Mouse (Mus musculus): ENCODE measurements at regions not wholly inside any gene's neighbourhood (a gene's known extent, or its start where the extent isn't known, plus 50 kb on each side); places are given as distances from the start of the nearest gene placed in this dataset.

DNA sequence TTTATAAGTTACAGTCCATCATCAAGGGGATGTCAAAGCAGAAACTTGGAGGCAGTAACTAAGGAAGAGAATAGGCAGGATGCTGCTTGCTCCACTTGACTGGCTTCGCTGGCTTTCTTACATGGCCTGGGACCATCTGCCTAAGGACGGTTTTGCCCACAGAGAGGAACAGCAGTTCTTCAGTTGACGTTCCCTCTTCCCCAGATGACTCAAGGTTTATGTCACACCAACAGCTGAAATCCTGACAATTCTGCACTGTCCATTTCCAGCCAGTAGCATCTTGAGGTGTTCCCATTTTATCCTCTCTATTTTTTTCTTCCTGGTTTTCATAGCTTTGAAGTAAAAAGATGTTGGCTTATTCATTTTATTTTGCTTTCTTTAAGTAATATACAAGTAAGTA lies 391.8 kb downstream of the Tshz3 start:
- no peak for DNase-seq (ENCODE audit: extremely low read depth, low read depth, low spot score)

DNA sequence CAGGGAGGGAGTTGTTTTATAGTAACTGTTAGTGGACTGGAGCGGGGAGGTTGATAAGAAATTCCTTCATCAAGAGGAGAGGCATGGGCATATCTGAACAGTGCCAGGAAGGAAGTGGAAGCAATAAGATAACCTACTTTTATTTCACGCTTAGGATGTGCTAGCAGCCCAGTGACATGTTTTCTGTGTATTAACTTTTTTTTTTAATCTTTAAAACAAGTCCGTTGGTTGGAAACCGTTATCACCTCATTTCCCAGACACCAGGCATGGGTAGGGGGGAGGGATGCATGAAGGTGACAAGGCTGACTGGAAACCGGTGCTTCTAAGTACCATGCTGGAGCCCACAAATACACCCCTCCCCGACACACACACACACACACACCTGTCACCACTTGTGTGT lies 394.7 kb downstream of the Tshz3 start:
- no peak for DNase-seq (ENCODE audit: extremely low read depth, low read depth, low spot score)

DNA sequence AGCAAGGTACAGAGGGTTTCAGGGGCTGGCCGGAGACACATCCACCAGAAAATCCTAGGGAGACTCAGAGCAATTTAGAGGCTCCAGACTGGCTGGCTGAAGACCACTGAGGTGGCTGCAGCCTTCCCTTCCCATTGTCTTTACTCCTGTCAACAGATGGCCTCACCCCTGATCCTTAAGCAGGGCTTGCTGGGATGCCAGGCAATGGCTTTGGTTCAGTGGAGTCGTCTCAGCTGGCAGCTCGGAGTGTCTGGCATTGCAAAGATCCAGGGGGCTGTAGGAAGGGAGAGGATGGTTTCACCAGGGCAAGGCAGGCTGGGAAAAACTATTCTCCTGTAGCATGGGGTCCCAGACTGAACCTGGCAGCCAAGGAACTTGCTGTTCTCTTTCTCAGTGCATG lies 395.8 kb downstream of the Tshz3 start:
- no peak for DNase-seq (ENCODE audit: extremely low read depth, low read depth, low spot score)

DNA sequence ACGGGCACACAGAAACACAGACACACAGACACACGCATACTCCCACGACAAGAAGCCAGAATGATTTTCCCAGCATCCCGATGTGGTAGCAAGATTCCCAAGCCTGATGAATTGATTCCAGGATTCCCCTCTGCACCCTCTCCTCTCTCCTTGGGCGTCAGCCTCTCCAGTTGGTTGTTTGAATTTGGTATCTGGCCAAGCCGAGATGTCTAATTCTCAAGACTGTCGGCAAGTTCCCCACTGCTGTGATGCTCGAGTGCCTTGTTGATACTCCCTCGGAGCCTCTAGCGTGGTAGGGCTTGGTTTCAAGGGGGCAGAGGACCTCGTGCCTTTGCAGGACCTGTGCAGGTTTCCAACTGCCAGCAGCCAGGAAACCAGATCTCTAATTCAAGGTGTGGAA lies 397.9 kb downstream of the Tshz3 start:
- no peak for DNase-seq (ENCODE audit: extremely low read depth, low read depth, low spot score)

DNA sequence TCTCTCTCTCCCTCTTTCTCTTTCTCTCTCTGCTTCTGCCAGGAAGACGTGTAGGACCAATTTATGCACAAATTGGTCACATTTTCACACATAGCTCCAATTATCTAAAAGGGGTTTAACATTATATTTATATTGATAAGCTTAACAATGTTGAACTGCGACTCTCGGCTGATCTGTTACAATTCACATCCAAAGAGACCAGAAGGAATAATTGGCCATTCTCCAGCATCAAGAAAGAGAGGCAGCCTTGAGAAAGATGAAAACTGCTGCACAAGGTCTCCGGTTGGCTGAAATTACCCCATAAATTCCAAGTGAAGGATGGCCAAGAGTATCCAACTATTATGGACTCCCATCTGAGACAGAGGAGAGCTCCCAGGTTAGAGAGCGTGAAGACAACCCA lies 398.4 kb downstream of the Tshz3 start:
- no peak for DNase-seq (ENCODE audit: extremely low read depth, low read depth, low spot score)

DNA sequence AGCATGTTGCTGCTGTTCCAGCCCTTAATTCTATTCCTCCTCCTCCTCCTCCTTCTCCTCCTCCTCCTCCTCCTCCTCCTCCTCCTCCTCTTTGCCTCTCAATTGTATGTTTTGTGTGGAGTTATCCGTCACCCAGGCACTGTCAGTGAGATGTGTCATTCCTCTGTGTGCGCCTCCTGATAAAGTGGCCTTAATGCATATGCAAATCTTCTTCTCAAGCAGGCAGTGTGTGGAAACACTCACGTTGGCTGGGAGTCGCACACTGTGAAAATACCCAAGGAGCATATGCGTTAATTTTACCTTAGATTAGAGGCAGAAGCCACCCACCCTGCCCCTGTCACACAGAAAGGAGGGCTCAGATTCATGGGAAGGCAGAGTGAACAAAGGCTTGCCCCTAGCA lies 401.0 kb downstream of the Tshz3 start:
- no peak for DNase-seq (ENCODE audit: extremely low read depth, low read depth, low spot score)

- no peak for DNase-seq (ENCODE audit: extremely low read depth, low read depth, low spot score)
Observed at GRCm38 (mm10) chr7:37104671-37105070, 406.8 kb downstream of the Tshz3 start.

DNA sequence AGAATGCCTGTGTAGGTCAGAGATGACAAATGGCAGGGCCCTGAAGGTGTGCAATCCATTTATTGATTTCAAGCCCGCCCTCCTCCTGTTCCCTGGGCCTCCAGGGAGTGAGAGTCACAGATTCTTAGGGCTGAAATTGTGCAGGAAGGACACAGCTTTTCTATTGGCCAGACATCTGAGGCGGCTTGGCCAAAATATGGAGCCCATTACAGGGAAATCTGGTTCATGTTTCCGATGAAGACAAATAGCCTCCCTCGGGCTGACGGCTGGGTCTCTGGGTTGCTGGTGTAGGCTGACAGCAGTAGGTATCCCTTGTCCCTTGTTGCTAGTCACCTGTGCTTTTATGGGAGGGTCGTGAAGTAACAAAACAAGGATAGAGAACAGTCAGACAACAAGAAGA lies 413.2 kb downstream of the Tshz3 start:
- no peak for DNase-seq (ENCODE audit: extremely low read depth, low read depth, low spot score)

DNA sequence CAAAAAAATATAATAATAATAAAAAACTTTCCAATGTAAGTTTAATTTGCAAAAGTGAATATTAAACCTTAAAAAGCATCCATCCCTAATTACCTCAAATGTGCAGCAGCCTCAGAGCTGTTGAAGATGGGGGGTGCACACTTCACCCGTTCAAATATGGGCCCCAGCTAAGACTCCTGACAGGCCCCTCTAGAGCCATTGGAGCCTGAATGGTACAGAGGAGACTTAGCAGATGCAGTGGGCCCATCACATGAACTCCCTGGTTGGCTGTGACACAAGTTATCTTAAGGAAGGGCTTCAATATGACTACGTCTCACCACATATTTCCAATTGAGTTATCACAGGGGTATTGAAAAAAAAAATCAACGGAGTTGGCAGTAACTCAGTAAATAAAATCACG lies 422.9 kb downstream of the Tshz3 start:
- no peak for DNase-seq (ENCODE audit: extremely low read depth, low read depth, low spot score)

DNA sequence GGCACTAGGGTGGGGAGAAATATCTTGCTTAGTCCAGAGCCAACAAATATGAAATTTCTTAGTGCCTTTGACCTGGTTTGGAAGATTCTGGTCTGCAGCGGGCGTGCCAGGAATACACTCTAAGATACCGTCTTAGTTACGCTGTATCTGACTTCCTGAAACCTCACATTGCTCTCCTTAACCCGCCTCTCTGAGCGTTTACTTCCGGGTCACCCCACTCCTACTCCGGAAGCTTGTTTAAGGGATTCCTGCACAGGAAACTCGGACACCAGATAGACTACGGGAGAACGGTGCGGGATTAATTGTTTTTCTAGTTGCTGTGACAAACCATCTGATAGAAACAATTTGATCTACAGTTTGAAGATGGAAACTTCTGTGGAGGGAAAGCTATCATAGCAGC lies 442.3 kb downstream of the Tshz3 start:
- no peak for DNase-seq (ENCODE audit: extremely low read depth, low read depth, low spot score)

DNA sequence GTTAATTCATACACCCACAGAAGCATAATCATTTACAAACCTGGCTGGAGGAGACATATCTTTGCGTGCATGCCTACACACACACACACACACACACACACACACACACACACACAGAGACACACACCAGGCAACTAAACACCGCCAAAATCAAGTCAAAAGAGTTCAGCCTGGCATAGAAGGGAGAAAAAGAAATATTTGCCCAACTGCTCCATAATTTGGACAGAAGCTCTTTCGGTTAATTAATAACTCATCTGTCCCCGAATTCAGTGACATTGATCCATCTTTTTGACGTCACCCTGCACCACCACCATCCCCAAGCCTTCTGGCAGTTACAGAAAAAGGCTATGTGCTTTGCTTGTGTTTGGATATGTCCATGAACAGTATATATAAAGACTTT lies 444.9 kb downstream of the Tshz3 start:
- DNase-seq (ENCODE audit: extremely low read depth, low read depth, low spot score): no peak

DNA sequence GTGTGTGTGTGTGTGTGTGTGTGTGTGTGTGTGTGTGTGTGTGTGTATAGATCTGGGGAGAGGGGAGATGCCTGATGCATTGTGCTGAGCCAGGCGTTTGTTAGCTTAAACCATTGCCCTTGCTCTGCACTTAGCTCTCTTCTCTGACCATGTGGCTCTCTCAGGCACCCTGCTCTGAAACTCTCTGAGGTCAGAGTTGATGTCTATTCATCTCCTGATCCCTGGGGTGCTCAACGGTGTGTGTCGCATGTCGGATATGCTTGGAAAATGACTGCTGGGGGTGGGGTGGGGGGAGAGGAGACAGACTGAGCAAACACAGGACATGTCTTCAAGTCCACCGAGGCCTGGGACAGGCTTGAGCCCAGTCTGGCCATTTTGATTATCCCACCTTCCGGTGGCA lies 446.4 kb downstream of the Tshz3 start:
- no peak for DNase-seq (ENCODE audit: extremely low read depth, low read depth, low spot score)

DNA sequence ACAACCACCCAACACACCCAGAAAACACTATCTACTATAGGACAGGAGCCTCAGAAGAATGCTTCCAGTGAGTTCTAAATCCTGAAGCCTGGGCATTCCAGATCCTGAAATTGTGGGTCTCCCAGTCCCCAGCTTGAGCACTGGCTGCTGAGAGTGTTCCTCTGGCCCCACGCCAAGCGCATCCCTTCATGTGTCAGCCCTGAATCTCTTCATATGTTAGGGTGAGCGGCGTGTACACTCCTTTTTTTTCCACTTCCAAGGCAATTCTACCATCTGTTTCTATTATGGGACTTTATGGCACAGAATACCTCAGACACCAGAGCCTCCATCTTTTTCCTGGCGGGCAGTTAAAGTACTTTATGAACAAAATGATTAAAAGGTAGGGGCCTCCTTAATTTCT lies 451.8 kb downstream of the Tshz3 start:
- DNase-seq (ENCODE audit: extremely low read depth, low read depth, low spot score): no peak

- DNase-seq (ENCODE audit: extremely low read depth, low read depth, low spot score): no peak
Observed at GRCm38 (mm10) chr7:37159801-37160200, 461.9 kb downstream of the Tshz3 start.

GRCm38 (mm10) chr7:37168883-37169282 lies 471.0 kb downstream of the Tshz3 start:
- no peak for DNase-seq (ENCODE audit: extremely low read depth, low read depth, low spot score)

DNA sequence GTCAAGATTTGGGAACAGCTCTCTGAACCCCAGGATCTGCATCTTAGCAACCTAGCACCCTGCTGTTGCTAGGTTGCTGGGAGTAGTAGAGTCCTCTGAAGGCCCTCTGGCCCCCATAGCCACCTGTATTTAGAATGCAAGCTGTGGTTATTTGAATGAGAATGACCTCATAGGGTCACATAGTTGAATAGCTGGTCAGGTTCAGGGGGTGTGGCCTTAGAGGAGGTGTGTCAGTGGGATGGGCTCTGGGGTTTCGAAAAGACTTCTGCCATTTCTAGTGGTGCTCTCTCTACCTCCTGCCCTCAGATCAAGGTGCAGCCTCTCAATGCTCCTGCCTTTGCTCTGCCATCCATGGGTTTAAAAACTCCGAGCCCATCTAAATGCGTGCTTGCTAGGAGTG lies 477.8 kb downstream of the Tshz3 start:
- DNase-seq (ENCODE audit: extremely low read depth, low read depth, low spot score): no peak

DNA sequence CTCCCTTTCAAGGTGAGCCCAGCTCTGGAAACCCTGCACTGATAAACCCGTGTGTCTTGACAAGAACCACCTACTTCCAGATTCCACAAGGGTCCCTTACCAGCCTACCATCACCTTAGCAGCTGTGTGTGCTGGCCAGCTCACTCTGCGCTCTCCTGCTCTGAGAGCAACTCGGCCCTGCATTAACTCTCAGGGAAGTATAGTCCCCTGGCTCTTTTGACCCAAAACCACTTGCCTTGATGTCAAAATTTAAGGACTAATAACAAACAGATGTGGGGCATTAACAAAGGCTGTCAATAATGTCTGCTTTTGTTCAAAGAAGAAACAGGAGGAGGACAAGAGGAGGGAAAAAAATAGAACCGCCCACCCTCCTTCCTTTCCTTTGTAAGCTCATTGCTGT lies 480.3 kb downstream of the Tshz3 start:
- no peak for DNase-seq (ENCODE audit: extremely low read depth, low read depth, low spot score)

DNA sequence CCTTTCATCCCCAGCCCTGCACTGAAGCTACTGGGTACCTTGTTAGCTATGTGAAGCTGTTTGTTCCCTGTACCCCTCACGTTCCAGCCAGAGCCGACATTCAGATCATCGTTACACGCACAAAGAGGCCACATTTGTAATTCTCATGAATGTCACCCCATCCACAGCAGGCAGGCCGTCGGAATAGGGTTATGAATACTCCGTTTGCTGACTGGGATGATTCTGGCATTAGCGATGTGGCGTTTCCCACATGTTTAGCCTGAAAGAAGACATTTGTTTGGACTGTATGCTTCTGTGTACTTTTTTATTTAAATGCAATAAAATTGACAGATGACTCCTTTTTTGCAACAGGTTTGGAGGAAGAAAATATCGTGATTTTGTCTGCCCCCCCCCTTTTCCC lies 482.0 kb downstream of the Tshz3 start:
- DNase-seq (ENCODE audit: extremely low read depth, low read depth, low spot score): no peak

DNA sequence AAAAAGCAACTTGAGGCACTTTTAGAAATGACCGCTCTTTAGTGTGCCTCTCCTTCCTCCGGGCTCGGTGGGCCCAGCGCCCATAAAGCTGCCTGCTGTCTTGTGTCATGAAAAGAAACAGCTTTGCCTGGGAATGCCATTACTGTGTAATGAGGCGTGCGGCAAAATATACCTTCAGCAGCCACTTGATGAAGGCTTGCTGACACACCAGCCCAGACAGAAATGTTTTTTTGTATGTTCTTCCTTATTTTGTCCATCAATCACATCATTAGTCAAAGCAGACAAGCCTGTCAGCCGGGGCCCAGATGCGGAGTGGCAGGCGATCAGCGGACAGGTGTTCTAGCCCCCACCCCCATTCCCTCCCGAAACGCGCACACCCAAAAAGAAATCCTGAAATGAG lies 482.5 kb downstream of the Tshz3 start:
- no peak for DNase-seq (ENCODE audit: extremely low read depth, low read depth, low spot score)

DNA sequence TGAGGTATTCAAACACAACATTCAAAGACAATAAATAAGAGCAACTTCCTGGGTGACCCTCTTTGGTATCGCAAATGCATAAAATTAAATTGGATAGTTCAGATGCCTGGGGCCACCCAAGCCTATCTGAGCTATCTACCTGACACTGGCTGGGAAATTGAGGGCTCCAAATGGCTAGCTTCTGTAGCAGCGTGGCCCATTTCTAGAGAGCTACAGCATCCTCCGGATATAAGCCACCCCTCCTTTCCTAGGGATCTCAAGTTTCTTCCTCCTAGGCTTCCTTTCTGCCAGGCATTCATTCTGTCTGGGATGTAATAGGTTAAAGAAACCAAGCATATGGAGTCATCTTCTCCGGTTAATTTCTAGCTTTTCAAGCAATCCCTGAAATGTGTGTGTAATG lies 483.2 kb downstream of the Tshz3 start:
- no peak for DNase-seq (ENCODE audit: extremely low read depth, low read depth, low spot score)

- no peak for DNase-seq (ENCODE audit: extremely low read depth, low read depth, low spot score)
Observed at GRCm38 (mm10) chr7:37192536-37192935, 494.6 kb downstream of the Tshz3 start.

GRCm38 (mm10) chr7:37204800-37205199 lies 506.9 kb downstream of the Tshz3 start:
- DNase-seq (ENCODE audit: extremely low read depth, low read depth, low spot score): no peak

DNA sequence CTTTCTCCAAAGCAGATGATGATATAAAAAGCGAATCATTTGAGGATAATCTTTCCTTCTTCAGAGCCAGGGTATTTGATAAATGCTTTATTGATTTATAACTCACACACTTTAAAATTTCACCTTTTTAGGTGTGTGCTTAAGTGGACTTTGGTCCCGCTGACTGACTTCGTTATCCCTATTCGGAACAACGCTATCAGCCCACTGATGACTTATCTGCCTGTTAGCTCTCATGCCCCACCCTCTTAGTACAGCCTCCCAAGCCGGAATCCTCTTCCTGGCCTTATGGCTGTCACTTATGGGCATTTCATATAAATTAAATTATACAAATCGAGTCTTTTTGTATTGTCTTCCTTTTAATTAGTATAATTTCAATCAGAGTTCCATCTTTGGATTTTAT lies 510.4 kb downstream of the Tshz3 start:
- no peak for DNase-seq (ENCODE audit: extremely low read depth, low read depth, low spot score)

- DNase-seq (ENCODE audit: extremely low read depth, low read depth, low spot score): no peak
Observed at GRCm38 (mm10) chr7:37213751-37214181, 515.8 kb downstream of the Tshz3 start.
